Mouse (Mus musculus) embryonic facial prominence, embryonic 12.5 days (tissue): ENCODE measurements around the gene Gm2000. TPM values are rescaled to one million over a fixed set of nuclear protein-coding genes. Genes with fewer than 3 reads are reported as not detected.

ENCODE experiments used
- ATAC-seq: fragments of 200-750 bp; cut with Nextera tagmentation; 2 replicates; pipeline ENCODE4 v1.8.0; 2017; ENCODE audit not compliant: insufficient number of reproducible peaks, insufficient read depth, low FRiP score, low TSS enrichment
- H3K27ac ChIP-seq: fragments of 300-500 bp; sonication (generic); 2 replicates; pipeline ENCODE4 v1.5.1; 2016; ENCODE audit warnings: mild to moderate bottlenecking
- H3K27me3 ChIP-seq: fragments of 300-500 bp; sonication (generic); 2 replicates; pipeline ENCODE4 v1.6.1; 2016; ENCODE audit warnings: mild to moderate bottlenecking, moderate library complexity
- H3K36me3 ChIP-seq: fragments of 300-500 bp; sonication (generic); 2 replicates; pipeline ENCODE4 v1.6.1; 2016; ENCODE audit warnings: mild to moderate bottlenecking
- H3K4me1 ChIP-seq: fragments of 300-500 bp; sonication (generic); 2 replicates; pipeline ENCODE4 v1.6.1; 2016
- H3K4me2 ChIP-seq: fragments of 300-500 bp; sonication (generic); replicated peaks from 2 replicates; pipeline ENCODE4 v1.6.1; 2016; ENCODE audit warnings: mild to moderate bottlenecking, moderate library complexity
- H3K4me3 ChIP-seq: fragments of 300-500 bp; sonication (generic); 2 replicates; pipeline ENCODE4 v1.5.1; 2016; ENCODE audit warnings: mild to moderate bottlenecking
- H3K9ac ChIP-seq: fragments of 300-500 bp; sonication (generic); 2 replicates; pipeline ENCODE4 v1.6.1; 2016; ENCODE audit warnings: mild to moderate bottlenecking, moderate library complexity
- H3K9me3 ChIP-seq: fragments of 300-500 bp; sonication (generic); 2 replicates; pipeline ENCODE4 v1.6.1; 2016; ENCODE audit warnings: mild to moderate bottlenecking, moderate library complexity
- WGBS: fragments of 180-500 bp; shearing (Covaris S2); methylation state at CpG from one replicate; pipeline ENCODE4 v1.1.7; 2016; 5-methylcytosine and 5-hydroxymethylcytosine counted together
- polyA plus RNA-seq: library from polyadenylated mRNA; unstranded; fragments of >200 nt; fragmentation: Nextera tagmentation; extraction: Ambion mirVana; gene quantifications from 2 replicates; pipeline ENCODE4 v1.2.1, GENCODE M21; 2016

Gene Gm2000
- polyA plus RNA-seq, 1 experiment from 2014 or later, result 793 TPM

GRCm38 (mm10) chr1:156402491-156402890 lies 36.7 kb downstream of the Gm2000 start:
- Histone ChIP-seq H3K9me3 (no peaks in the 10 kb centered on the region), H3K36me3 (no peaks in the 10 kb centered on the region), H3K27ac (no peak overlapping the region), H3K27me3 (no peaks in the 10 kb centered on the region), H3K4me1 (no peaks in the 10 kb centered on the region), H3K4me3 (no peak overlapping the region), H3K4me2 (no peak overlapping the region), H3K9ac (no peak overlapping the region)
- no peak for ATAC-seq
- WGBS, result 26% methylated on average over 2 of the region's 2 CpGs

DNA sequence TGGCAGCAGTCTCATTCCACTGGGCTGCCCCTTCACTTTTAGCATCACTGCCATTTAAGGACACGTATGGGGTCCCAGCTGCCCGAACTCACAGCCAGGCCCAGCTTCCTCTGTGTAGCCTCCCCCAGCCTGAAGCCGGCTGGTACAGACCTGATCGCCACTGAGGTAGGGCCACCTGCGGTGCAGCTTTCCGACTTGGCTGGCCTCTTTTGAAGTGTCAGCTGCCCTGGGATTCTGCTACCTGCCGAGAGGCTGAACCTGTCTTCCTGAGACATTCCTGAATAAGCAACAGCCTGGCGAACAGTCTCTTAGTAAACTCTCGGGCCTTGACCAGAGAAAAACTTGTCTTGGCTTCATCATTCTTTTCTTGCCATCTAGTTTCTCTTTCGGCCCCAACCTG lies 37.4 kb downstream of the Gm2000 start:
- Histone ChIP-seq H3K4me3 (no peak overlapping the region), H3K9ac (no peak overlapping the region), H3K27ac (no peak overlapping the region), H3K4me1 (no peaks in the 10 kb centered on the region), H3K4me2 (no peak overlapping the region), H3K36me3 (no peaks in the 10 kb centered on the region), H3K9me3 (no peaks in the 10 kb centered on the region), H3K27me3 (no peaks in the 10 kb centered on the region)
- 38% methylated on average over 10 of the region's 10 CpGs for WGBS
- no peak for ATAC-seq

DNA sequence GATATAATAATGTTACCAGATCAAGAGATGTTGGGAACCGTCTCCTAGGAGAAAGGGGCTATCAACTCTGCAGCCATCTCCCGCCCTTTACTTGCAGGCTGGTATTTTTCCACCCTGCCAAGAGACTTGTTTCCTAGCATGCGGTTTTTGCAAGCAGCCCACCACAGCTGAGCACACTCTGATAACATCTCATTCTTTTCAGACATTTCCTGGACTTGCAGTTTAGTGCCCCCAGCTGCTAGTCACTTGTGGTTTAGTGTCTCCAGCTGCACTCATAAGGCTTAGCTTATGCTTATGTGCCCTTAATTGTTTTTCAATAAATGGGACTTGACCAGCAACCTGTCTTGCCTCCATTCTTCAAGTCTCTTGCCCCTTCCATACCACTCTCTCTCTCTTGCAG lies 42.2 kb downstream of the Gm2000 start:
- no peak overlapping the region for H3K27ac ChIP-seq
- no peak for ATAC-seq
- no peaks in the 10 kb centered on the region for H3K27me3 ChIP-seq
- H3K9me3 ChIP-seq, result no peaks in the 10 kb centered on the region
- H3K4me3 ChIP-seq, result no peak overlapping the region
- 59% methylated on average over 3 of the region's 3 CpGs for WGBS
- H3K36me3 ChIP-seq, result no peaks in the 10 kb centered on the region
- no peak overlapping the region for H3K9ac ChIP-seq
- no peak overlapping the region for H3K4me2 ChIP-seq
- no peaks in the 10 kb centered on the region for H3K4me1 ChIP-seq

DNA sequence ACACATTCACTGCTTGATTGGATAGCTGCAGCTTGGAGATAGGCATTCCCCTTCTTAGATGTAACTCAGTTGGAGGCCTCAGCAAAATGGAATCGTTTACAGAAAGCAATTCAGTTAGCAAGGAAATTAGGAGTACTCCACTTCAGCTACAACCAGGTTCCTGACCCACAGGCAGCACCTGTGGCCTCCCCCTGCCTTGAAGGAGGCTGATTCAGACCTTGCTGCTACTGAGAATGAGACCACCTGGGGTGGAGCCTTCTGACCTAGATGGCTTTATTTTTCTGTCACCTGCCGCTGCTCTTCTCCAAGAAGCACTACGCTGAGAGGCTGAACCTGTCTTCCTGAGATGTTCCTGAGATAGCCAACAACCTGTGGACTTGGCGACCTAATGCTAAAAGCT lies 42.7 kb downstream of the Gm2000 start:
- Histone ChIP-seq H3K9me3 (no peaks in the 10 kb centered on the region), H3K4me1 (no peaks in the 10 kb centered on the region), H3K9ac (no peak overlapping the region), H3K4me3 (no peak overlapping the region), H3K27me3 (no peaks in the 10 kb centered on the region), H3K27ac (no peak overlapping the region), H3K36me3 (no peaks in the 10 kb centered on the region), H3K4me2 (no peak overlapping the region)
- ATAC-seq, result no peak
- WGBS, result 73% methylated on average over 4 of the region's 4 CpGs

Other genes starting within 250 kb of the Gm2000 start
- gene Fam163a, start 161.0 kb upstream of the Gm2000 start, polyA plus RNA-seq, result 1.3 and 1.8 TPM in 2 replicates
- 0.13 TPM in 2 replicates for gene Tdrd5, start 62.4 kb upstream of the Gm2000 start, polyA plus RNA-seq
- not detected in 2 replicates for gene Nphs2, start 55.3 kb upstream of the Gm2000 start, polyA plus RNA-seq
- 0.27 and 1.1 TPM in 2 replicates for gene Axdnd1, start 55.1 kb downstream of the Gm2000 start, polyA plus RNA-seq
- 29.1 and 30.7 TPM in 2 replicates for gene Soat1, start 108.3 kb downstream of the Gm2000 start, polyA plus RNA-seq
- gene Gm10031, start 158.0 kb downstream of the Gm2000 start, polyA plus RNA-seq, result 0.27 and 0.38 TPM in 2 replicates
- gene Abl2, start 192.7 kb downstream of the Gm2000 start, polyA plus RNA-seq, result 5.3 and 6.1 TPM in 2 replicates